Mouse (Mus musculus) cerebellum, adult 2 months (tissue): ENCODE measurements at regions not wholly inside any gene's neighbourhood (a gene's known extent, or its start where the extent isn't known, plus 50 kb on each side); places are given as distances from the start of the nearest gene placed in this dataset.

ENCODE experiments used
- CTCF ChIP-seq: fragments of 200-500 bp; IDR thresholded peaks from 2 replicates; pipeline ENCODE4 v1.5.1; 2011; ENCODE audit warnings: low read depth, mild to moderate bottlenecking, control low read depth, low read length, moderate library complexity, borderline replicate concordance; ENCODE audit not compliant: insufficient read depth
- POLR2A ChIP-seq: fragments of 200-500 bp; IDR thresholded peaks from 2 replicates; pipeline ENCODE4 v1.6.1; 2011; ENCODE audit warnings: low read length, control low read depth, borderline replicate concordance; ENCODE audit not compliant: insufficient read depth

- TF ChIP-seq CTCF = no peak
- no peak for TF ChIP-seq POLR2A
Measured at GRCm38 (mm10) chr3:37964083-37964482, 239.8 kb upstream of the Gm5148 start.
